Mouse (Mus musculus): ENCODE data around the gene Supt3. TPM values are rescaled to one million over a fixed set of nuclear protein-coding genes. Genes with fewer than 3 reads are reported as not detected.

The Supt3 gene
- polyA plus RNA-seq (2015; fragmentation: Nextera tagmentation; extraction: Ambion mirVana): 6.5 and 6.6 TPM in 2 replicates

- H3K36me3 ChIP-seq (replicated peaks): no peaks in the 10 kb centered on the region
- ATAC-seq (ENCODE audit: insufficient read depth): peak; percentile 97
- H3K4me2 ChIP-seq: peak within 1 kb of the TSS; percentile 95
- peak within 1 kb of the TSS; percentile 86 for H3K27ac ChIP-seq (replicated peaks)
- under 1% methylated on average over 40 of the region's 40 CpGs for WGBS (ENCODE audit: insufficient replicate concordance)
- peak within 1 kb of the TSS; percentile 93 for H3K4me3 ChIP-seq (replicated peaks)
- H3K9me3 ChIP-seq (replicated peaks): 0 out of 2 replicates have a peak, but pooled peaks cover 3% of the 10 kb centered on the region
- H3K9ac ChIP-seq: peak within 1 kb of the TSS; percentile 89
- H3K4me1 ChIP-seq (replicated peaks): peaks cover 18% of the 10 kb centered on the region
- H3K27me3 ChIP-seq: no peaks in the 10 kb centered on the region
These were observed at the start of gene Supt3 for GRCm38 (mm10) chr17:44776738-44777270. Gene Supt3 (plus strand): TSS chr17:44777152.

DNA sequence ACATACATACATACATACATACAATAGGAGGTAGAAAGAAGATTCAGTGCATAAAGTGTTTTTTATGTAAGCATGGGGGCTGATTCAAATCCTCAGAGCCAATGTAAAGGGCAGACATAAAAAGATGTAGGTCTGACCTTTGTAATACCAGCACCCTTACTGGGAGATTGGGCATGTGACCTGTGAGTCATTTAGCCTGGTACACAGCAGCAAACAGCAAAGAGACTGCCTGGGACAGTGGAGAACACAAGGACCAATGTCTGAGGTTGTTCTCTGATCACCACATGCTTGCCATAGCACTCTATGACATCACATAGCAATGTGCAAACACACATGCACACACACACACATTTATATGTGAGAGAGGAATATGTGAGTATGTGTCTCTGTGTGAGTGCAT is 49.3 kb upstream of the Supt3 start:
- Histone ChIP-seq H3K27me3 (peaks cover 12% of the 10 kb centered on the region; the same call in 1 of the 2 replicates), H3K4me2 (no peak overlapping the region), H3K9ac (no peak overlapping the region), H3K4me3 (replicated peaks) (no peak overlapping the region), H3K9me3 (replicated peaks) (no peaks in the 10 kb centered on the region), H3K36me3 (replicated peaks) (no peaks in the 10 kb centered on the region), H3K4me1 (replicated peaks) (no peaks in the 10 kb centered on the region), H3K27ac (replicated peaks) (no peak overlapping the region)
- no peak for ATAC-seq (ENCODE audit: insufficient read depth)

DNA sequence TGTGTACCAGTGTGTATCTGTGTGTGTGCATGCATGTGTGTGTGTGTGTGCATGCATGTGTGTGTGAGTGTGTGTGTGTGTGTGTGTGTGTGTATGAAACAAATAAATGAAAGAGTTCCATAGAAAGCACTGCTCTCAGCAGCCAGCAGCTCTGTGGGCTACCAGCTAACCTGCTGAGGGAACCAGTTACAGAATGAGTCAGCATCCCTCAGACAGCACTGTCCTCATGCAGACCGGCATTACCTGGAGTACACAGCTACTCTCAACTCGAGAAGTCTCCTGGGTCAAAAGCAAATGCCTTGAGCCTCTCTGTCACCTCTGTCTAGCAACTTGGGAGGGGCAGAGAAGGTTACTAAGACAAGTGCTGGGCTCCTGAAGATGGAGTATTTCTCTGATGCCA is 48.5 kb upstream of the Supt3 start:
- no peak overlapping the region for H3K27ac ChIP-seq (replicated peaks)
- 13% methylated on average over 2 of the region's 2 CpGs for WGBS (ENCODE audit: insufficient replicate concordance)
- ATAC-seq (ENCODE audit: insufficient read depth): no peak
- no peaks in the 10 kb centered on the region for H3K36me3 ChIP-seq (replicated peaks)
- no peak overlapping the region for H3K4me2 ChIP-seq
- no peaks in the 10 kb centered on the region for H3K4me1 ChIP-seq (replicated peaks)
- no peaks in the 10 kb centered on the region for H3K9me3 ChIP-seq (replicated peaks)
- H3K4me3 ChIP-seq (replicated peaks): no peak overlapping the region
- H3K27me3 ChIP-seq: peaks cover 18% of the 10 kb centered on the region
- H3K9ac ChIP-seq: no peak overlapping the region

DNA sequence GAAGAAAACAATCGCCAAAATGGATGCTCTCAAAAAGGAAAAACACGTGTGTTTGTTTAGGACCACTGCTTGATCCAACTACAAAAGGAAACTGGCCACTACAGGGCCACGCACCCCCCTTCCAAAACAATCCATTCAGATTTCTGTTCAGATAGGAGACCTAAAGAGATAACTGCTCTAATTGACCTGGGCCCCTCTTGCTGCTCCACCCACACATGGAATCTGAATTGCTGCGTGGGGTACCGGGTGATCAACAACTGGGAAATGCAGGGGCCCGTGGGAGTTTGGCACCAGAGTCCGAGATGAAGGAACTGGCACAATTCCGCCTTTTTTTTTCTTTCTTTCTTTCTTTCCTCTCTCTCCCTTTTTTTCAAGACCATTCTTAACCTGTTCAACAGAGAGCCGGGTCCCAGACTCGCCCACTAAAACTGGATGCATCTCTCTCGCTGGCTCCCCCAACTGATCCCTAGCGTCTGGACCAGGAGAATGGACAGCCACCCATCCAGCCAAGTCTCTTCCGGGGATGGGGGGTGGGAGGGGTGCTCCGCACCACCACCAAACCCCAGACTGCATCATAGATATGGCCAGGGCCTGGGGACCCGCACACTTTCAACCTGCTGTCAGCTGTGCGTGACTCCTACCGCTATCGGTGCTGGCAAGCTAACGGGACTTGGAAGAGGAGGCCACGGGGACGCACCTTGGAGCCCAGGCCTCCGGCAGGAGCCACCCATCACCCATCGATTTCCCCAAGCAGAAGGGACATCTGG is 43.2 kb upstream of the Supt3 start:
- no peaks in the 10 kb centered on the region for H3K9me3 ChIP-seq (replicated peaks)
- H3K4me2 ChIP-seq: peak overlapping the region; percentile 70
- no peak overlapping the region for H3K27ac ChIP-seq (replicated peaks)
- peak overlapping the region; percentile 60 for H3K4me3 ChIP-seq (replicated peaks)
- H3K4me1 ChIP-seq (replicated peaks): peaks cover 25% of the 10 kb centered on the region
- peaks cover 66% of the 10 kb centered on the region for H3K27me3 ChIP-seq
- H3K9ac ChIP-seq: no peak overlapping the region
- 10% methylated on average over 23 of the region's 23 CpGs for WGBS (ENCODE audit: insufficient replicate concordance)
- no peak for ATAC-seq (ENCODE audit: insufficient read depth)
- H3K36me3 ChIP-seq (replicated peaks): no peaks in the 10 kb centered on the region

- Histone ChIP-seq H3K9me3 (replicated peaks) (no peaks in the 10 kb centered on the region), H3K36me3 (replicated peaks) (no peaks in the 10 kb centered on the region), H3K9ac (peak overlapping the region; percentile 21; the same call in 1 of the 2 replicates), H3K27ac (replicated peaks) (no peak overlapping the region), H3K27me3 (peaks cover 76% of the 10 kb centered on the region), H3K4me1 (replicated peaks) (peaks cover 25% of the 10 kb centered on the region), H3K4me3 (replicated peaks) (peak overlapping the region; percentile 60), H3K4me2 (peak overlapping the region; percentile 70)
- WGBS (ENCODE audit: insufficient replicate concordance): 1% methylated on average over 48 of the region's 48 CpGs
- no peak for ATAC-seq (ENCODE audit: insufficient read depth)
These were observed 42.3 kb upstream of the Supt3 start for GRCm38 (mm10) chr17:44734501-44735222.

DNA sequence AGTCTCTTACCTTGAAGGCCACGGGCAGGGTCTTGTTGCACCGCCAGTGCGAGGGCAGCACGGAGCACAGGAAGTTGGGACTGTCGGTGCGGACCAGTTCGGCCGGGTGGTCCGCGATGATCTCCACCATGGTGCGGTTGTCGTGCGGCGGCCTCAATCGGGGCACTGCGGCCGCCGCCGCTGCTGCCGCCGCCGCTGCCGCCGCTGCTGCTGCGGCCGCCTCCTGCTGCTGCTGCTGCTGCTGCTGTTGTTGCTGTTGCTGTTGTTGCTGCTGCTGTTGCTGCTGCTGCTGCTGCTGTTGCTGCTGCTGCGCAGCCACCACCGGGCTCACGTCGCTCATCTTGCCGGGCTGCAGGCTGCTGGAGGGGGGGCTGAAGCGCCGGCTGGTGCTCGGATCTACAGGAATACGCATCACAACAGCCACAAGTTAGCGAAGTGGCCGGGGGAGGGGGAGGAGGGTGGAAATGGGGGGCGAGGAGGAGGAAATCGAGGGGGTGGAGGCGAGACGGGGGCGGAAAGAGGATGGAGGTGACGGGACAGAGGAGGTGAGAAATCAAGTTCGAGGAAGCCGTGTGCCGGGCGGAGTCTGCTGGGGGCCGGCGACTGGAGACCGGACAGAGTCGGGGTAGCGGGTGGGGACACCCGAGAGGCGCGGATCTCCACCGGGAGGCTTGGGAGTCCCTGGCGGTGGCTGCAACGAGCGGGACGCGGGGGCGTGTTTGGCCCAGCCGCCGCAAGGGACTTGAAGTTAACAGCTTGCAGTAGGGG is 41.5 kb upstream of the Supt3 start:
- peaks cover 79% of the 10 kb centered on the region for H3K27me3 ChIP-seq

DNA sequence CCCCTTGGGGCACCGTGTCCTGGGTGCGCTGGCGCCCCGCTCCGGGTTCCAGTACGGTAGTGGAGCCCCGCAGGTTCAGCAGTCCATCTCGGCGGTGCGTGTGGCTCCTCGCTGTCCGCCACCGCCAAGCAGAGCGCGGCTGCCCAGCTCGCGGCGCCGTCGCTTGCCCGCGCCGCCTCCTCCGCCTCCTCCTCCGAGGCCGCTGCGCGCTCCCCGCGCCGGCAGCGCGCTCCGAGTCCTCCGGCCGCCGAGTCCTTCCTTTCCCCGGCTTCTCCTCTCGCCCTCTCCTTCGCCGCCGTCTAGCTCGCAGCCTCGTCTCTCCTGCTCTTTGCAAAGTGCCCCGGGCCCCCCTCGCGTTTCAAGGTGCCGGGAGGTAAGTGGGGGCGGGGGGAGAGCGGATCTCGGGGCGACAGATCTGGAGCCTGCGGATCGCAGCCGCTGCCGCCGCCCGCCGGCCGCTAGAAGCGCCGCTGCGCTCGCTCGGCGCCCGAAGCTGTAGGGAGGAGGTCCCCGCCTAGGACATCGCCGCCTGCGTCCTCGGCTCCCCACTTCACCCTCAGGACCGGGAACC is 40.9 kb upstream of the Supt3 start:
- Histone ChIP-seq H3K4me3 (replicated peaks) (peak overlapping the region; percentile 60), H3K27me3 (peaks cover 84% of the 10 kb centered on the region), H3K4me1 (replicated peaks) (peaks cover 25% of the 10 kb centered on the region), H3K27ac (replicated peaks) (no peak overlapping the region), H3K4me2 (peak overlapping the region; percentile 70), H3K9ac (peak overlapping the region; percentile 15; the same call in 1 of the 2 replicates), H3K36me3 (replicated peaks) (no peaks in the 10 kb centered on the region), H3K9me3 (replicated peaks) (no peaks in the 10 kb centered on the region)
- peak; percentile 28 for ATAC-seq (ENCODE audit: insufficient read depth)
- WGBS (ENCODE audit: insufficient replicate concordance): under 1% methylated on average over 73 of the region's 73 CpGs

More for the DNA sequence above, 41.5 kb upstream of the Supt3 start:
- Histone ChIP-seq H3K4me2 (peak overlapping the region; percentile 70), H3K9ac (peak overlapping the region; percentile 15; the same call in 1 of the 2 replicates), H3K4me3 (replicated peaks) (peak overlapping the region; percentile 60), H3K9me3 (replicated peaks) (no peaks in the 10 kb centered on the region), H3K4me1 (replicated peaks) (peaks cover 25% of the 10 kb centered on the region), H3K27ac (replicated peaks) (no peak overlapping the region), H3K36me3 (replicated peaks) (no peaks in the 10 kb centered on the region)
- WGBS (ENCODE audit: insufficient replicate concordance): under 1% methylated on average over 64 of the region's 64 CpGs
- ATAC-seq (ENCODE audit: insufficient read depth): peak; percentile 25; the same call in 1 of the 2 replicates

GRCm38 (mm10) chr17:44737275-44738120 is 39.5 kb upstream of the Supt3 start:
- Histone ChIP-seq H3K9ac (no peak overlapping the region), H3K36me3 (replicated peaks) (no peaks in the 10 kb centered on the region), H3K9me3 (replicated peaks) (no peaks in the 10 kb centered on the region), H3K27ac (replicated peaks) (no peak overlapping the region), H3K4me1 (replicated peaks) (peaks cover 25% of the 10 kb centered on the region), H3K27me3 (peaks cover 79% of the 10 kb centered on the region), H3K4me2 (peak overlapping the region; percentile 35), H3K4me3 (replicated peaks) (peak overlapping the region; percentile 25)
- ATAC-seq (ENCODE audit: insufficient read depth): no peak
- WGBS (ENCODE audit: insufficient replicate concordance): 2% methylated on average over 33 of the region's 33 CpGs

DNA sequence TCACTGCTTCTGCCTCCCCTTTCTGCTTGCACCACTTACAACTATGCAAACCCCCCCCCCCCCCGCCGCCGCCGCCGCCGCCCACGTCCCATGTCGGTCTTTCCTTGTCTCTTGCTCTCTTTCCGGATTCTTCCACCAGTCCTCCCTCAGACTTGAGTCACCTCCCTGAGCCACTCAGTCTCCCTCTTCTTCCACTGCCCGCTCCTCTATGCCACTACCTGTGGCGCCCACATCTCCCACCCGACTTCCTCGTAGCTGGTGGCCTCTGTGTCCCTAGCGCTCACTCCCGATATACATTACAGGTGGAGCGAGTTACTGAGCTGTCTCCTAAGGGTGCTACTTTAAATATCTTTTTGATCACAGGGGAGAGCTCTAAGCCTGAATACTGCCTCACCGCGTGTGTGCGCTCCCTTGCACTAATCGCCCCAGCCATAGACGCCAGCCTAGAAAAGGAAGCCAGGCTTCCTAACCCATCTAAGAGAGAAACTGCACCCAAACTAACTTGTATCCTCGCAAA is 38.8 kb upstream of the Supt3 start:
- H3K4me1 ChIP-seq (replicated peaks): peaks cover 25% of the 10 kb centered on the region
- H3K27me3 ChIP-seq: peaks cover 74% of the 10 kb centered on the region
- no peaks in the 10 kb centered on the region for H3K9me3 ChIP-seq (replicated peaks)
- no peak overlapping the region for H3K27ac ChIP-seq (replicated peaks)
- peak overlapping the region; percentile 35 for H3K4me2 ChIP-seq
- WGBS (ENCODE audit: insufficient replicate concordance): 1% methylated on average over 21 of the region's 22 CpGs
- no peaks in the 10 kb centered on the region for H3K36me3 ChIP-seq (replicated peaks)
- ATAC-seq (ENCODE audit: insufficient read depth): no peak
- H3K4me3 ChIP-seq (replicated peaks): peak overlapping the region; percentile 25
- no peak overlapping the region for H3K9ac ChIP-seq

DNA sequence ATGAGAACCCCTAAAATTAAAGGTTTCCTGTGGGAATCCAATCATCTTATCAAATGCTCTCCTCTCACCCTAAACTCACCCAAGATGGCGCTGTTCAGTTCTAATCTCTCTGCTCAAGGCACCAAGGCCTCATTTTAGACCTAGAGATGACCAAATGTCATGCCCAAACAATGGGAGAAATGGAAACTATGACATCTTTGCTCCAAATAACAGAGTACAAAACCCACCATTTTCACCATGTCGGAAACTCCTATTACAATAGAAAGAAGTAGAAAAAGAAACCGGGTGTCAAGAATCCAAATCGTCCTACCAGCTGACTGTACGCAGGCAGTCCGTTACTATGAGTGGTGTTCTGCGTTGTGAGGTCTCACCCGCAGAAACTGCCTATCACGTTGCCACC is 34.7 kb upstream of the Supt3 start:
- WGBS (ENCODE audit: insufficient replicate concordance): 69% methylated on average over 9 of the region's 9 CpGs
- no peak for ATAC-seq (ENCODE audit: insufficient read depth)
- Histone ChIP-seq H3K27me3 (peaks cover 33% of the 10 kb centered on the region), H3K36me3 (replicated peaks) (no peaks in the 10 kb centered on the region), H3K9me3 (replicated peaks) (no peaks in the 10 kb centered on the region), H3K4me3 (replicated peaks) (no peak overlapping the region), H3K9ac (no peak overlapping the region), H3K4me1 (replicated peaks) (peaks cover 5% of the 10 kb centered on the region), H3K27ac (replicated peaks) (no peak overlapping the region), H3K4me2 (no peak overlapping the region)

All from liver, embryonic 15.5 days (tissue).